Mouse (Mus musculus) adrenal gland, adult 18-20 months (tissue): ENCODE results near the gene Nod2. TPM values are rescaled to one million over a fixed set of nuclear protein-coding genes. Genes with fewer than 3 reads are reported as not detected.
A peak's percentile ranks its signal among the peaks of the same experiment; 100 is the strongest.

ENCODE experiments used
- DNase-seq, 2 experiments: peaks; one replicate each; pipeline ENCODE4 v3.0.0; 2021 to 2022; ENCODE audit warnings: low spot score in 2 of 2
- total RNA-seq, 2 experiments: library from RNA; stranded (reverse); gene quantifications; 1 replicate in 1 of 2; 2 replicates in 1 of 2; pipeline ENCODE4 v1.2.3; 2021

Gene Nod2
- total RNA-seq, 2 experiments from 2014 or later, result 0.60 to 1.6 TPM

DNA sequence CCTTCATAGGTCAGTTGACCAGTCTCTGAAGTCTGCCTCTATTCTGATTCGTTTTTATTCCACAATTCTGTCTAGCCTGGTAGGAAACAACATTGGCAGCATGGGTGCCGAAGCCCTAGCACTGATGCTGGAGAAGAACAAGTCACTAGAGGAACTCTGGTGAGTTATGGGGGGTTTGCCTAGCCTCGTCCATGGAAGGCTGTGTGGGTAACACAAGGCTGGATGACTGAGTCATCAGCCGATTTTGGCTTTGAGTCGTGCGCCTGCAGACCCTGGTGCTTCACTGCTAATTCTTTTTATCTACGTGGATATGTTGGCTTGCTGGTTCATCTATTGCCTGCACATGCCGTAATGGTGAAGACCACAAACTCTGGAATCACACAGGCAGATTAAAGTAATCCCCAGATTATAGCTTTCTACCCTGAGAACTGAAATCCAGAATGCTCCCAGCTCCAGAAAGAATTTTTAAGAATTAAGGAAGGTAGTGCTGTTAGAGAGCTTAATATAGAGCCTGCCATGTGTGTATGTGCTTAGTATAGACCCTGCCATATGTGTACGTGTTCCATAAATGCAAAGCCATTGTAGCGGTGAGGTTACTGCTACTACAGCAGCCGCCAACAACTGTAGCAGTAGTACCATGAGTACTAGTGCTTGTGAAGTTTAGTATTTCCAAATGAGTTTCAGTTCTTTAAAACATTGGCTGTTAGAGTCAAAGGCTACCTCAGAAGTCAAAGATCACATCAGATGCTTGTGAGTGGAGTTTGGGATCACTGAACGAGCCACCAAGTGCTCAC is 28.5 kb downstream of the Nod2 start:
- no peak for DNase-seq

- DNase-seq, result no peak
Measured at GRCm38 (mm10) chr8:88677071-88677470, 30.0 kb downstream of the Nod2 start.

- DNase-seq, result no peak
Measured at GRCm38 (mm10) chr8:88680566-88680965, 33.5 kb downstream of the Nod2 start.

GRCm38 (mm10) chr8:88681046-88681445 is 33.9 kb downstream of the Nod2 start:
- DNase-seq, result no peak

GRCm38 (mm10) chr8:88683656-88684289 is 36.7 kb downstream of the Nod2 start:
- DNase-seq, result no peak

- DNase-seq, result peak in 1 of 2 experiments; percentile 11
Measured at GRCm38 (mm10) chr8:88686226-88686905, 39.3 kb downstream of the Nod2 start.

DNA sequence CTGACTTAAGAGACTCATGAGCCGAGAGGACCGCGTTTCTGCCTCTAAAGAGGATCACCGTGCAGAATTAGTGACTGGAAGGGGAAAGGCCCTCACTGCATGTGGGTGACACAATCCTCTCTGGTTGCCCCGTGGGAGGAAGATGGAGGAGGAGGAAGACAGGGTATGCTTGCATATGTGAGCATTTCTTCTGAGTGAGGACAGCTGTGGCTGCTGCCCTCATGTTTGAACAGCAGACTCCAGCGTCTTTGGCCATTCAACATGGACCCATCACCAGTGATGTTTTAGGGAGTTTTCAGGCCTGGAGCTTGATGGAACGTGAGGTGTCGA is 39.8 kb downstream of the Nod2 start:
- DNase-seq, result peak in 1 of 2 experiments; percentile 8

- peak in 1 of 2 experiments; percentile 10 for DNase-seq
Measured at GRCm38 (mm10) chr8:88689151-88689550, 42.0 kb downstream of the Nod2 start.

GRCm38 (mm10) chr8:88689891-88690290 is 42.8 kb downstream of the Nod2 start:
- peak in 1 of 2 experiments; percentile 9 for DNase-seq

GRCm38 (mm10) chr8:88691342-88691948 is 44.3 kb downstream of the Nod2 start:
- no peak for DNase-seq

DNA sequence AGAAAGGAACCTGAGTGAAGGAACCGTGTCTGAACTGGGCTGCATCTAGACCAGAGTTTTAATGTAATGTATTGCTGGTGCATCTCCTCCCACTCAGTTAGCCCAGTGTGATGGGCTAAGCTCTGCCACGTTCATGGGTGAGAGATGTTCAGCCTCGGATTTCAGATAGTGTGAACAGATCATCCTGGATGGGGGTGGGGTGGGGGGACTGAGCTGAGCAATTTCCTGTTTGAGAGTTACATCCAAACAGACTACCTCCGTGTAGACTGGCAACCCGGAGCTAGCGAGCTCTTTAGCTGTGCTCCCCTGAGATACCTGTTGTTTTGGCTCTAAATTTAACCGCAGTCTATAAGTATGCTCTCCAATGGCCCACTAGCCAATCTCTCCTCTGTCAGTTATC is 44.8 kb downstream of the Nod2 start:
- DNase-seq, result no peak

GRCm38 (mm10) chr8:88692866-88693265 is 45.8 kb downstream of the Nod2 start:
- DNase-seq, result no peak

- DNase-seq, result no peak
Measured at GRCm38 (mm10) chr8:88693376-88693775, 46.3 kb downstream of the Nod2 start.

GRCm38 (mm10) chr8:88694291-88694690 is 47.2 kb downstream of the Nod2 start:
- DNase-seq, result no peak

DNA sequence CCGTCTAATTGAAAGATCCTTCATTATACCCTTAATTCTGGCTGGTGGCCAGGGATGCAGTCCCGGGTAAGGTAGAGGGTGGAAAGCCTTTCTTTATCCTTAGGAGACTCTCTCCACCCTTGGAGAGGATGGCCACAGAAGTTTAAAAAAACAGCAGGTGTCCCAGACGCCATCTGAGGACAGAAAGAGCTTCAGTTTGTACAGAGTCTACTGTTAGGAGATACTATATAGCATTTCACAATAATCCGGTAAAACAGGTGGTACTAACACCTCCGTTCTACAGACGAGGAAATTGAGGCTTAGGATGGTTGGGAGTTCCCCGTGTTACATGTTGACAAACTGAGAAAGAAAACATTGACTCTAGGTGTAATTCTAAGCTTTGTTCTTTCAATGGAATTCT is 49.1 kb downstream of the Nod2 start:
- DNase-seq, result no peak

GRCm38 (mm10) chr8:88696721-88697641 is 49.9 kb downstream of the Nod2 start, which contains the start of gene Cyld:
Cyld (plus strand) TSS chr8:88697028.
- peak; percentile 94 to 95 for DNase-seq

DNA sequence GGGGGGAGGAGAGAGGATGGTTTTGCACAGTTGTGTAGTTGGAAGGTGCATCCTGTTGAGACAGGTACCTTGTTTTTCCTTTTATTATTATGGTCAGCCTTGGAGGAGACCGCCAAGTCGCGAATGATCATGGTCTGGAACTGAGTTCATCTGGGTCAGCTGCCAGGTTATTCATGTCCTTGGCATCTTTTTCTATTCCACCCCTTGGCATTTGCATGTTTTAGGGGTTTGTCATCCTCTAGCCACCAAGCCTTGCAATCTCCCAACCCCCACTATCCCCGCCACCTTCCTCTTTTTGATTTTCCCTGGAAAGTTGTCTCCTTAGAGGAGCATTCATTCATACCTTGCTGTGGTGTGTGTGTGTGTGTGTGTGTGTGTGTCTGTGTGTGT is 50.5 kb downstream of the Nod2 start:
- DNase-seq, result peak; percentile 34 to 47

- no peak for DNase-seq
Measured at GRCm38 (mm10) chr8:88698048-88698447, 50.9 kb downstream of the Nod2 start.

- no peak for DNase-seq
Measured at GRCm38 (mm10) chr8:88701611-88702010, 54.5 kb downstream of the Nod2 start.

GRCm38 (mm10) chr8:88702816-88703215 is 55.7 kb downstream of the Nod2 start:
- no peak for DNase-seq
